Mouse (Mus musculus) neural tube, embryonic 12.5 days (tissue): Measurements from ENCODE around the gene Hist3h2ba. TPM values are rescaled to one million over a fixed set of nuclear protein-coding genes. Genes with fewer than 3 reads are reported as not detected.

Experiments
- ATAC-seq: fragments of 200-750 bp; cut with Nextera tagmentation; 2 replicates; pipeline ENCODE4 v1.8.0; 2017; ENCODE audit warnings: low read depth, mild to moderate bottlenecking, moderate TSS enrichment, moderate library complexity; ENCODE audit not compliant: low FRiP score
- H3K27ac ChIP-seq: fragments of 300-500 bp; sonication (generic); 2 replicates; pipeline ENCODE4 v1.5.1; 2016
- H3K27me3 ChIP-seq: fragments of 300-500 bp; sonication (generic); replicated peaks from 2 replicates; pipeline ENCODE4 v1.6.1; 2016; ENCODE audit warnings: mild to moderate bottlenecking
- H3K36me3 ChIP-seq: fragments of 300-500 bp; sonication (generic); 2 replicates; pipeline ENCODE4 v1.6.1; 2016; ENCODE audit warnings: mild to moderate bottlenecking
- H3K4me1 ChIP-seq: fragments of 300-500 bp; sonication (generic); 2 replicates; pipeline ENCODE4 v1.6.1; 2016
- H3K4me2 ChIP-seq: fragments of 300-500 bp; sonication (generic); replicated peaks from 2 replicates; pipeline ENCODE4 v1.6.1; 2016; ENCODE audit warnings: mild to moderate bottlenecking
- H3K4me3 ChIP-seq: fragments of 300-500 bp; sonication (generic); 2 replicates; pipeline ENCODE4 v1.5.1; 2016
- H3K9ac ChIP-seq: fragments of 300-500 bp; sonication (generic); 2 replicates; pipeline ENCODE4 v1.6.1; 2016; ENCODE audit warnings: mild to moderate bottlenecking
- H3K9me3 ChIP-seq: fragments of 300-500 bp; sonication (generic); 2 replicates; pipeline ENCODE4 v1.6.1; 2016; ENCODE audit warnings: mild to moderate bottlenecking
- WGBS: fragments of 180-500 bp; shearing (Covaris S2); methylation state at CpG from one replicate; pipeline ENCODE4 v1.1.7; 2016; 5-methylcytosine and 5-hydroxymethylcytosine counted together
- microRNA-seq: library from miRNA; unstranded; fragments of <30 nt; microRNA quantifications from one replicate; pipeline ENCODE4, GENCODE M21; 2017
- polyA plus RNA-seq: library from polyadenylated mRNA; unstranded; fragments of >200 nt; fragmentation: Nextera tagmentation; extraction: Ambion mirVana; gene quantifications from 2 replicates; pipeline ENCODE4 v1.2.1, GENCODE M21; 2016

Gene Hist3h2ba
- polyA plus RNA-seq, 1 experiment from 2014 or later, result 167 TPM

DNA sequence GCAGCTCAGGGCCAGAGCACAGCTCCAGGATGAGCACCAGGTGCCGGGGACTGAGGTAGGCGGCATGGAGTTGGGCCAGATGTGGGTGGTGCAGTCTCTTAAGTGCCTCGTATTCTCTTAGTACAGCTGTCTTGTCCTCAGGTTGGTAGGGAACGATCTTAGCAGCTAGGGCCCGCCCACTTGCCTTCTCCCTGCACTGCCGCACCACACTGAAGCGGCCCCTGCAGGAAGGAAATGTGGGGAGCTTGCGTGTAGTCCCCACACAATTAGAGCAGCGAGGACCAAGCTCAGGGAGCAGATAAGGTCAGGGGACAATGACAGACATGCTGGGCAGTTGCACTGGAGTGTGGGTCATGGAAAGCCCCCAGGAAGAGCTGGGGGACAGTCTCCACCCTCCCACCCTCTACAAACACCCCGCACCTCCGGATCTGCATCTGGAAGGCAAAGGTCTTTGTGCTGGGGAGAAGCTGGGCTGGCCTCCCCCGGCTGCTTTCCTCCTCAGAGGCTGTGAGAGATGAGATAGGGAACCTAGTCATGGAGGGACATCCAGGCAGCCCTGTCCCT is 47.2 kb downstream of the Hist3h2ba start:
- 51% methylated on average over 12 of the region's 12 CpGs for WGBS
- Histone ChIP-seq H3K4me2 (no peak overlapping the region), H3K4me3 (no peak overlapping the region), H3K9ac (no peak overlapping the region), H3K27me3 (peaks cover 26% of the 10 kb centered on the region), H3K4me1 (peaks cover 10% of the 10 kb centered on the region; the same call in 1 of the 2 replicates), H3K9me3 (no peaks in the 10 kb centered on the region), H3K36me3 (peaks cover under 1% of the 10 kb centered on the region; the same call in 1 of the 2 replicates), H3K27ac (no peak overlapping the region)
- ATAC-seq, result no peak

DNA sequence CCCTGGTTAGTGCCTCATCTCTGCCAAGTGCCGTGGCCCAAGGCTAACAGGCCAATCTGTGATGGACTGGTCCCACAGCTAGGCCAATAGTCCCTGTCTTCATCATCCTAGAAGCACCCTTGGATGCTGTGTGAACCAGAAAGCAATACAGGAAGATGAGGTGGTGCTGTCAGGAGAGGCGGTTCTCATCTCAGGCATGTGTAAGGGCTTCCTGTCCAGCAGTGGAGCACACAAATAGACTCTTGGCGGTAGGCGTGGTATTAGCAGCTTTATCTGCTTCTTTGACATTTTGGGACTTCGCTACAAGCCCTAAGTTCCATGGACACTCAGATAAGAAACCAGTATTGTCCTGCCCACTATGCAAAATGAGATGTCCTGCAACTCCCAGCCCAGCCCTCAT is 48.8 kb downstream of the Hist3h2ba start:
- H3K27ac ChIP-seq, result no peak overlapping the region
- WGBS, result 86% methylated on average over 5 of the region's 5 CpGs

More for the DNA sequence above, 48.8 kb downstream of the Hist3h2ba start:
- Histone ChIP-seq H3K4me3 (no peak overlapping the region), H3K4me1 (peaks cover 10% of the 10 kb centered on the region; the same call in 1 of the 2 replicates), H3K4me2 (no peak overlapping the region), H3K27me3 (peaks cover 26% of the 10 kb centered on the region), H3K36me3 (no peaks in the 10 kb centered on the region), H3K9ac (no peak overlapping the region), H3K9me3 (no peaks in the 10 kb centered on the region)
- no peak for ATAC-seq

Small RNAs within 50 kb of the gene (microRNA-seq; reads per million reads assigned to microRNA genes)
- gene Gm44313, result 1.1 reads per million

Other genes starting within 250 kb of the Hist3h2ba start
- gene Olfr319, start 249.8 kb upstream of the Hist3h2ba start, polyA plus RNA-seq, result not detected in 2 replicates
- not detected in 2 replicates for gene Olfr318, start 224.9 kb upstream of the Hist3h2ba start, polyA plus RNA-seq
- gene Olfr317, start 209.7 kb upstream of the Hist3h2ba start, polyA plus RNA-seq, result 0.06 and 0.16 TPM in 2 replicates
- not detected in 2 replicates for gene Olfr316, start 196.2 kb upstream of the Hist3h2ba start, polyA plus RNA-seq
- not detected in 2 replicates for gene Olfr315, start 175.7 kb upstream of the Hist3h2ba start, polyA plus RNA-seq
- gene Olfr314, start 166.0 kb upstream of the Hist3h2ba start, polyA plus RNA-seq, result not detected in 2 replicates
- 5.2 and 7.4 TPM in 2 replicates for gene Fam183b, start 147.0 kb upstream of the Hist3h2ba start, polyA plus RNA-seq
- not detected in 2 replicates for gene Olfr313, start 133.9 kb upstream of the Hist3h2ba start, polyA plus RNA-seq
- not detected in 2 replicates for gene Olfr312, start 119.7 kb upstream of the Hist3h2ba start, polyA plus RNA-seq
- gene Olfr311, start 109.7 kb upstream of the Hist3h2ba start, polyA plus RNA-seq, result not detected in 2 replicates
- gene Gm12258, start 101.8 kb upstream of the Hist3h2ba start, polyA plus RNA-seq, result 16.8 and 18.2 TPM in 2 replicates
- gene 2810021J22Rik, start 81.7 kb upstream of the Hist3h2ba start, polyA plus RNA-seq, result 10.7 and 10.8 TPM in 2 replicates
- gene Zfp39, start 44.7 kb upstream of the Hist3h2ba start, polyA plus RNA-seq, result 4.3 and 7.0 TPM in 2 replicates
- not detected in 2 replicates for gene Btnl10, start 31.0 kb upstream of the Hist3h2ba start, polyA plus RNA-seq
- 594 and 608 TPM in 2 replicates for gene Rnf187, start 10.0 kb upstream of the Hist3h2ba start, polyA plus RNA-seq
- gene Hist3h2a, start 5.8 kb downstream of the Hist3h2ba start, polyA plus RNA-seq, result 91.6 and 103 TPM in 2 replicates
- gene Trim17, start 5.8 kb downstream of the Hist3h2ba start, polyA plus RNA-seq, result 0.84 and 1.0 TPM in 2 replicates
- gene Trim11, start 29.2 kb downstream of the Hist3h2ba start, polyA plus RNA-seq, result 20.5 TPM in 2 replicates
- 0.42 TPM in 2 replicates for gene Obscn, start 187.5 kb downstream of the Hist3h2ba start, polyA plus RNA-seq
- gene Iba57, start 214.8 kb downstream of the Hist3h2ba start, polyA plus RNA-seq, result 6.5 and 7.8 TPM in 2 replicates
- 0.23 and 0.39 TPM in 2 replicates for gene Gjc2, start 234.3 kb downstream of the Hist3h2ba start, polyA plus RNA-seq
- gene Guk1, start 243.3 kb downstream of the Hist3h2ba start, polyA plus RNA-seq, result 111 and 113 TPM in 2 replicates